Mouse (Mus musculus): ENCODE data around the gene Ptprr. TPM values are rescaled to one million over a fixed set of nuclear protein-coding genes. Genes with fewer than 3 reads are reported as not detected.

Gene Ptprr
- polyA plus RNA-seq, 1 experiment, result 1.2 TPM

DNA sequence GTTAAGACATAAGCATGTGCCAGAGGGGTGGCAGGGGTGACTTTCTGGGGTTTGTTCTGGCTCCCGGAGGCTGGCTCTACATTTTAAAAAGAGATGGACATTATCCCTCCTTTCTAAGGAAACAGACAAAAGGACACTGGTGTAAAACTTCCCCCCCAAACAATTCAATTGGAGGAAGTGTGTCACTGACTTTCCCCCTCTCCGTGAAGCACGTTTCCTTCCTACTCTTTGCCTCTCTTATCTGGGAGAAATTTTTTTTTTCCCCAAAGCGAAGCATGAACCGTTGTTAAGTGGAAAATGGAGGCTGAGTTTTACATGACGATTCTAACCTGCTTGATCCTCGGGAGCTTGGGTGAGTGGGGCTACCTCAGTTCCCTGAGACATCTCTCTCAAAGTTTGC lies 257.3 kb downstream of the Ptprr start, which contains the start of gene Ptprb:
Ptprb (plus strand) TSS at position 244 of the 400 bp plus-strand sequence.
- H3K27me3 ChIP-seq (replicated peaks; ENCODE audit: control insufficient read depth, insufficient read depth, low read length), result no peaks in the 10 kb centered on the region
- no peaks in the 10 kb centered on the region for H3K36me3 ChIP-seq (ENCODE audit: control insufficient read depth, insufficient read depth, low read length)
- peak within 1 kb of the TSS; percentile 61 for H3K4me3 ChIP-seq (ENCODE audit: insufficient read depth, low read depth, low read length)
- TF ChIP-seq CTCF (conservative IDR thresholded peaks at IDR 0.05; ENCODE audit: insufficient read depth, insufficient read length, low read depth, low read length), result no peak
- TF ChIP-seq POLR2A (IDR thresholded peaks at IDR 0.05; ENCODE audit: low read depth, low read length), result no peak
- WGBS, result 63% methylated on average over 7 of the region's 7 CpGs
- DNase-seq, result peak; percentile 51
- peaks cover 14% of the 10 kb centered on the region for H3K4me1 ChIP-seq (ENCODE audit: control insufficient read depth, insufficient read depth, low read length)
- peak within 1 kb of the TSS; percentile 92 for H3K27ac ChIP-seq (ENCODE audit: insufficient read depth, low read depth, low read length)

DNA sequence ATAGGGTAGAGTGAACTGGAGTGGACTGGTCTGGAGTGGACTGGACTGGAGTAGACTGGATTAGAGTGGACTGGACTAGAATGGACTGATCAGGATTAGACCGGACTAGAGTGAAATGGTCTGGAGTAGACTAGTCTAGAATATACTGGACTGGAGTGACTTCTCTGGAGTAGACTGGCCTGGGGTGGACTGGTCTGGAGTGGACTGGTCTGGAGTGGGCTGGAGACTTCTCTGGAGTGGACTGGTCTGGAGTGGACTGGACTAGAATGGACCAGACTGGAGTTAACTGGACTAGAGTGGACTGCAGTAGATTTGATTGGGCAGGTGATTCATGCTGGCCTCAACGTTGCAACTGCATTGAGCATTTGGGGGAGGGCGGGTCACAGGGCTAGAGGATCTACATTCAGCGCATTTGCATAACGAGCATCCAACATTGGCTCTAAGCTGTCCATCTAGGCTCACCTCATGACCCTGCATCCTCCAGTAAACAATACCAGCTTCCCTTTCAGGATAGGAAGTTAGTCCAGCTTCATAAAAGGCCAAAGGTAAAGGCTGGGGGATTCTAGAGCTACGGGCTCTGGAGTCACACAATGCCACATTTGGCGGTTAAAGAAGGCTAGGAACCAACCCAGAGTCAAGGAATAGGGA lies 268.8 kb downstream of the Ptprr start:
- no peaks in the 10 kb centered on the region for H3K4me1 ChIP-seq (ENCODE audit: control insufficient read depth, insufficient read depth, low read length)
- H3K4me3 ChIP-seq (ENCODE audit: insufficient read depth, low read depth, low read length), result no peak overlapping the region
- WGBS, result 80% methylated on average over 7 of the region's 7 CpGs
- TF ChIP-seq POLR2A (IDR thresholded peaks at IDR 0.05; ENCODE audit: low read depth, low read length) (no peak), CTCF (conservative IDR thresholded peaks at IDR 0.05; ENCODE audit: insufficient read depth, insufficient read length, low read depth, low read length) (no peak)
- peak; percentile 52 for DNase-seq
- H3K36me3 ChIP-seq (ENCODE audit: control insufficient read depth, insufficient read depth, low read length), result no peaks in the 10 kb centered on the region
- peak overlapping the region; percentile 75 for H3K27ac ChIP-seq (ENCODE audit: insufficient read depth, low read depth, low read length)
- H3K27me3 ChIP-seq (replicated peaks; ENCODE audit: control insufficient read depth, insufficient read depth, low read length), result no peaks in the 10 kb centered on the region

DNA sequence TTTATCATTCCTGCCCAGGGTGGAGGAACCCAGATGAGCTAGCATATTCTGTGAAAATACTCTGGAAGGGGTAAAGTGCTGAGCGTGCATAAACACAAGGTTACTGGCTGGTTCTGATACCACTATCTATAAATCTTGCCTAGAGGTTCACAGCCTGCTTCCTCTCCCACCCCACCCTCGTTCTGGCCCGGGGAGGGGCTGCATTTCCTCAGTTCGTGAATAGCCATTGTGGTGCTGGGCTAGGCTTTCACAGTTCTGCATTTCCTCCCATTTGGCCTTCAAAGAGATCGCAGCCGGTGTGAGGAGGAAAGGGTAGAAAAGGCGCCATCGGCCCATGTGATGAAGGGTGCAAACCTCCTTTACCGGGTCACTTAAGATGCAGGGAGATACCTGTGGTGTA lies 270.1 kb downstream of the Ptprr start:
- peak; percentile 84 for DNase-seq
- no peaks in the 10 kb centered on the region for H3K4me1 ChIP-seq (ENCODE audit: control insufficient read depth, insufficient read depth, low read length)
- peak overlapping the region; percentile 78 for H3K27ac ChIP-seq (ENCODE audit: insufficient read depth, low read depth, low read length)
- no peaks in the 10 kb centered on the region for H3K36me3 ChIP-seq (ENCODE audit: control insufficient read depth, insufficient read depth, low read length)
- WGBS, result 42% methylated on average over 9 of the region's 9 CpGs
- H3K4me3 ChIP-seq (ENCODE audit: insufficient read depth, low read depth, low read length), result no peak overlapping the region
- TF ChIP-seq CTCF (conservative IDR thresholded peaks at IDR 0.05; ENCODE audit: insufficient read depth, insufficient read length, low read depth, low read length) (no peak), POLR2A (IDR thresholded peaks at IDR 0.05; ENCODE audit: low read depth, low read length) (no peak)
- no peaks in the 10 kb centered on the region for H3K27me3 ChIP-seq (replicated peaks; ENCODE audit: control insufficient read depth, insufficient read depth, low read length)

- no peak overlapping the region for H3K27ac ChIP-seq (ENCODE audit: insufficient read depth, low read depth, low read length)
- no peak for DNase-seq
- TF ChIP-seq CTCF (conservative IDR thresholded peaks at IDR 0.05; ENCODE audit: insufficient read depth, insufficient read length, low read depth, low read length) (no peak), POLR2A (IDR thresholded peaks at IDR 0.05; ENCODE audit: low read depth, low read length) (no peak)
- no peaks in the 10 kb centered on the region; the same call in 1 of the 2 replicates for H3K4me1 ChIP-seq (ENCODE audit: control insufficient read depth, insufficient read depth, low read length)
- H3K27me3 ChIP-seq (replicated peaks; ENCODE audit: control insufficient read depth, insufficient read depth, low read length), result no peaks in the 10 kb centered on the region
- WGBS, result 65% methylated on average over 4 of the region's 4 CpGs
- no peak overlapping the region for H3K4me3 ChIP-seq (ENCODE audit: insufficient read depth, low read depth, low read length)
- no peaks in the 10 kb centered on the region for H3K36me3 ChIP-seq (ENCODE audit: control insufficient read depth, insufficient read depth, low read length)
Observed at GRCm38 (mm10) chr10:116290483-116290882, 272.5 kb downstream of the Ptprr start.

- Histone ChIP-seq H3K36me3 (ENCODE audit: control insufficient read depth, insufficient read depth, low read length) (no peaks in the 10 kb centered on the region), H3K27me3 (replicated peaks; ENCODE audit: control insufficient read depth, insufficient read depth, low read length) (no peaks in the 10 kb centered on the region), H3K27ac (ENCODE audit: insufficient read depth, low read depth, low read length) (no peak overlapping the region), H3K4me1 (ENCODE audit: control insufficient read depth, insufficient read depth, low read length) (no peaks in the 10 kb centered on the region; the same call in 1 of the 2 replicates), H3K4me3 (ENCODE audit: insufficient read depth, low read depth, low read length) (no peak overlapping the region)
- no peak for DNase-seq
- whole genome bisulfite sequencing, result 73% methylated on average over 8 of the region's 8 CpGs
- TF ChIP-seq CTCF (conservative IDR thresholded peaks at IDR 0.05; ENCODE audit: insufficient read depth, insufficient read length, low read depth, low read length) (no peak), POLR2A (IDR thresholded peaks at IDR 0.05; ENCODE audit: low read depth, low read length) (no peak)
Observed at GRCm38 (mm10) chr10:116291153-116291755, 273.2 kb downstream of the Ptprr start.

DNA sequence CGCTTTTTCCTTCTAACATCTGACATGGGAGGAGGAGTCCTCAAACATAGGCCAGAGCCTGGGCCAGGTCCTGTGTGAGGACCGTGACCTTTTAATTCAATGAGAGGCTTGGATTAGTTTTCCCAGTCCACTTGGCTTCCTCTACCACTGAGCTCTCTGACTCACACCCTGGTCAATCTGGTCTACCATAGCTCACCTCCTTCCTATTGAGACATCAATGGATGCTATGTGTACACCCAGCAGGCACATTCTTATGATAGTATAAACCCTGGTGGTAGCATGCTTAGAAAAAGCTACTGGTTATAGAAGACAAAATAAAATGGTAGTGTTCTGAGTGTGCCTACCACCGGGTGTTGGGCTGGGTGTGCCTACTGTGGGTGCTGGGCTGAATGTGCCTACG lies 278.4 kb downstream of the Ptprr start:
- 83% methylated on average over 4 of the region's 4 CpGs for WGBS
- H3K4me3 ChIP-seq (ENCODE audit: insufficient read depth, low read depth, low read length), result no peak overlapping the region
- no peak overlapping the region for H3K27ac ChIP-seq (ENCODE audit: insufficient read depth, low read depth, low read length)
- H3K4me1 ChIP-seq (ENCODE audit: control insufficient read depth, insufficient read depth, low read length), result peaks cover 2% of the 10 kb centered on the region; the same call in 1 of the 2 replicates
- TF ChIP-seq CTCF (conservative IDR thresholded peaks at IDR 0.05; ENCODE audit: insufficient read depth, insufficient read length, low read depth, low read length) (no peak), POLR2A (IDR thresholded peaks at IDR 0.05; ENCODE audit: low read depth, low read length) (no peak)
- no peaks in the 10 kb centered on the region for H3K36me3 ChIP-seq (ENCODE audit: control insufficient read depth, insufficient read depth, low read length)
- no peaks in the 10 kb centered on the region for H3K27me3 ChIP-seq (replicated peaks; ENCODE audit: control insufficient read depth, insufficient read depth, low read length)
- no peak for DNase-seq

GRCm38 (mm10) chr10:116297854-116298253 lies 279.8 kb downstream of the Ptprr start:
- Histone ChIP-seq H3K4me3 (ENCODE audit: insufficient read depth, low read depth, low read length) (no peak overlapping the region), H3K4me1 (ENCODE audit: control insufficient read depth, insufficient read depth, low read length) (peaks cover 2% of the 10 kb centered on the region; the same call in 1 of the 2 replicates), H3K27ac (ENCODE audit: insufficient read depth, low read depth, low read length) (peak overlapping the region; percentile 75), H3K36me3 (ENCODE audit: control insufficient read depth, insufficient read depth, low read length) (no peaks in the 10 kb centered on the region), H3K27me3 (replicated peaks; ENCODE audit: control insufficient read depth, insufficient read depth, low read length) (no peaks in the 10 kb centered on the region)
- WGBS, result 62% methylated on average over 12 of the region's 12 CpGs
- peak; percentile 66 for DNase-seq
- TF ChIP-seq CTCF (conservative IDR thresholded peaks at IDR 0.05; ENCODE audit: insufficient read depth, insufficient read length, low read depth, low read length), result no peak
- TF ChIP-seq POLR2A (IDR thresholded peaks at IDR 0.05; ENCODE audit: low read depth, low read length), result no peak
